Mouse (Mus musculus): ENCODE results near the gene Dkk3.

Dkk3 gene

DNA sequence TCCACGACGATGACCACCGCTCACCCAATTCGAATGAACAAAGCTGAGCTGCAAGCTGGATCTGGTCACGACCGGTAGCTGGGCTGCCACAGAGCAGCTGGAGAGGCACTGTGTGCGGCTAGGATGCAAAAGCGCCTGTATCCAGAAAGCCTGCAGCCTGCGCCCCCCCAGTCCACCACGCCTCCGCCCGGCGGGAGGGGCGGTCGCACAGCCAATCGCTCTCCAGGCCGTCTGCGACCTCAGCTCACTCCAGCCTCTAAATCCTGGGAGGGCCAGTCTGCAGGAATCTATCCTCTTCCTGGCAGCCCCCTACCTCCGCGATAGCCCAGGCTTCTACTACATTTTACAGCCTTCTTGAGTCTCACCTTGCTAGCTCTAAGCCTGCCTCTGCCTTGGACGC lies at the start of gene Dkk3:
Gene Dkk3 (minus strand): TSS at position 116 of the 400 bp plus-strand sequence.
- DNase-seq (ENCODE audit: low read depth, low spot score), result no peak

DNA sequence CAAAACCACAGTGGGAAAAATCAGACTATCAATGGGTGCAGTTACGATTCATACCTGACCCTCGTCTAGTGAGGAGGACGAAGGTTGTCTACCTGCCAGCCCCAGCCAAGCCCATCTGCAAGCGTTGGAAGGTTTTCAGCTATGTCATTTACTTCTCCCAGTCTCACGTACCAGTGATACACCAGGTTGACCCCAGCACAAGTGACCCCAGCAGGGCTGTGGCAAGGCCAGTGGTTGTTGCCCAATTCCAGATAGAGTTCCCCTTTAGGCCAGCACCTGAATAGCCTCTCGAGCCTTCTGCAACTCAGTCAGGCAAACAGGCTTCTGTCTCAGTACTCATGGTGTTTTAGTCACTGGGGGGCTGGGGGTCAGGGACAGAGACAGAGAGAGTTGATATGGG lies 48.9 kb upstream of the Dkk3 start:
- DNase-seq (ENCODE audit: low read depth, low spot score), result no peak

DNA sequence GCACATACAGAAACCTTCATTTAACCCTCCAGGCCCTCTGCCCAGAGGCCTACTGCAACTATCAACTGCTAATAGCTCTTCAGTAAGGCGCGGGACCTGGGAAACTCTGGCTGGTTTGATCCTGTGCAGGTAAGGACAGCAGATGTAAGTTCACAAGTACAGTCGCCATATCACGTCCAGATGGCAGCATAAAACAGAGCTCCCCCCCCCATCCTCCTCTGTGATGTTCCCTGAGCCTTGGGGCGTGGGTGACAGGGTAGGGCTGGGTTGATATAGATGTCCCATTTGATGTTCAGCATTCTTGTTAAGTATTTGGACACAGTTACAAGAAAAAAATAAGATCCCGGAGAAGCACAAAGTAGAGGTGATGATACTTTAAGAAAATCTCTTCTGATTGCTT lies 46.7 kb upstream of the Dkk3 start:
- DNase-seq (ENCODE audit: low read depth, low spot score), result no peak

DNA sequence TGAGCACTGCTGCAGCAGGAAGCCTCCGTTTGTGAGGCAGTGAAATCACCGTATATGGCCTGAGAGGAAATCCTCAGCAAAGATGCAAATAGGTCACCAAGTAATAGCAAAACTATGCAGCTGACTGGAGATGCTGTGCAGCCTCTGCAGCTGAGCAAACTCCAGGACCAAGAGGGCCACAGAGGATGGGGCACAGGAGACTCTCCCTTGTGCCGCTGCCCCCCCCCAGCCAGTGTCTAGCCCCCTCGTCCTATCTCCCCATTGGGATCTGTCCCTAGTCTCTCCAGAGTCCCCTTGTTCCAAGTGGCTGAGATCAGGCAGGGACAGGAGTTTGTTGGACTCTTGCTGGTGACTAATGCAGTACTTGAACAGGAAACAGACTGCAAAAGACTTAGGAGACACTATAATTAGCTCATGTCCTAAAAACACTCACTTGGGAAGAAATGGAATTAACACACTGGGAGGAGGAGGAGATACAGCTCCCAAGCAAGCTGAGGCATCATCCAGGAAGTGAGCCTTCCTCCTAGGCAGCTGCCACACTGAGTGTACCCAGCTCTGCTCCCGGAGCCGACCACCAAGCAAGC lies 45.6 kb upstream of the Dkk3 start:
- DNase-seq (ENCODE audit: low read depth, low spot score), result peak; percentile 36

DNA sequence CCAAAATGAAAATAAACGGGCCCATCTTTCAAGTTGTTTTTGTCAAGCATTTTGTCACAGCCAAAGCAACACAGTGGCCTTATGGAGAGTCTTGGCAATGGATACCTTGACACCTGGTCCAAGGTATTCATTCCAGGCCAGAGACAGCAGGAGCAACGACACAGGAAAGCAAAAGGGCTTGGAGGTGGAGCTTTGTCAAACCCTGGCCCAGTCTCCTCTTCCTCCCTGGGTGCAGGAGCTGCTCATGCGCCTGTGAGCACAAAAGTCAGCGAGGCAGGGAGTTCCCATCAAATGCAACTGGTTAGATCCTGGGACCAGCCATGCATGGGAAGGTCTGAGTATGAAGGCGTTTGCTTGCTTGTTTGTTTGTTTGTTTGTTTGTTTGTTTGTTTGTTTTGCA lies 45.1 kb upstream of the Dkk3 start:
- no peak for DNase-seq (ENCODE audit: low read depth, low spot score)

DNA sequence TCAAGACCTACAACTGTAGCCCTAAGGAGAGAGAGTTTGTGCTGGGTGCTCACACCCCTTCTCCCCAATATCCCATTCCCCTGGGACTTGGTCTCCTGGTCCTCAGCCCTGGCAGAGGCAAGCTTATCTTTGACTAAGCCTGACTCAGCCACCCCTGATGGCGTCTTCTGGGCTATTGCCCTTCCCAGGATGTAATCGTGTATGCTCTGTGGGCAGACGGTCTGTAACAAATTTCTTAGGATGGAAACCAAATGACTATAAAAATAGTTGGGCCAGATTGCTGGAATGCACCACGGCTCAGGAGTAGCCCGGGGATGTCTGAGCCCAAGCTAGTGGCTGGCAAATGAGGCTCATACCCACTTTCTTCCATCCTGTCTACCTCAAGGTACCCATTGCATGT lies 44.0 kb upstream of the Dkk3 start:
- no peak for DNase-seq (ENCODE audit: low read depth, low spot score)

DNA sequence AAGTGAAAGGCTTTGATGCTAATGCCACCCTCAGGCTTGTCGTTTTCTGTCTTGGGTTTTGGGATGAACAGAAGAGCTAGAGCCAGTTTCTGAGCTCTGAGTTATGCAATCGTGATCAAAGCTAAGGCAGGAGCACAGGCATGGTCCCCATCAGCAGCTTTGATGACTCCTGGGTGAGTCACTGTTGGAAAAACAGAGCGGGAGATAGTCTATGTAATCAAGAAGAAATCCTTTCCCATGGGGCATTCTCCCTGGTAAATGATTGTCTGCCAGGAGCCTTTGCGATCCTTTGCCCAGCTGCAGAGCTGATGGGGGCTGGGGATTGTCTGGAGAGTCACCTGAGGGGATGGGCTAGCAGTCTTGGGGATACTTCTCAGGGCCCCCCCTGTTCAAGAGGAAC lies 43.3 kb upstream of the Dkk3 start:
- no peak for DNase-seq (ENCODE audit: low read depth, low spot score)

DNA sequence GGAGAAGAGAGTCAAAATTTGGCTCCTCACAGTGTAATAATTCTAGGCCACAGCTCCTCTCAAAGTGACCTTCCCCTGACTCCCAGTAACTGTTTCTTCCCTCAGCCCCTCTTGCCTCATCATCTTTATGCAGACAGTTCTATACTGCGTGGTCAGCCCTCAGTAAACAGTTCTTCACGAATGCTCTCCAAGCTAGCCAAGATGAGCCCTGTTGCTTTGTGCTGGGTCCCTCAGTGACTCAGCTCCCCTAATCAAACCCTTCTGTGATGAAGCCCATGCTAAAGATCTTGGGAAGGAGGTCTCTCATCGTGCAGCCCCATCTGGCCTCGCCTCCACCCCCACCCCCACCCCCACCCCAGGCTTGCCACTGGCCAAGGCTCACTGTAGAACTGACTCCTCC lies 41.9 kb upstream of the Dkk3 start:
- no peak for DNase-seq (ENCODE audit: low read depth, low spot score)

DNA sequence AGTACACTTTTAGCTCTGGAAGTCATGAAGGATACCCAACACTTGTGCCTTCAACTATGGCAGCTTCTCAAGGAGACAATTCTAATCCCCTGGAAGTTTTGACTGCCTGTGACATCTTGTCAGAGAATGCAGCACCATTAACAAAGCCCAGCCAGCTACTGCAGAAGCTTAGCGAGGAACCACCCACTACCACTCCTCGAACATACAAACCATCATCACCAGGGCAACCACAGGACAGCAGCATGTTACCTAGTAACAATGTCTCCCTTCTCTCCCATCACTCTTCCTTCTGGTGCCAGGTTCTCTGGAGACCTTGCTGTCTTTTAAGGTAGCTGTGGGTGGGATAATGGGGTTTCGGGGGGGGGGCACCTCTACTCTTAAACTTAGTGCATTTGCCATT lies 40.5 kb upstream of the Dkk3 start:
- no peak for DNase-seq (ENCODE audit: low read depth, low spot score)

DNA sequence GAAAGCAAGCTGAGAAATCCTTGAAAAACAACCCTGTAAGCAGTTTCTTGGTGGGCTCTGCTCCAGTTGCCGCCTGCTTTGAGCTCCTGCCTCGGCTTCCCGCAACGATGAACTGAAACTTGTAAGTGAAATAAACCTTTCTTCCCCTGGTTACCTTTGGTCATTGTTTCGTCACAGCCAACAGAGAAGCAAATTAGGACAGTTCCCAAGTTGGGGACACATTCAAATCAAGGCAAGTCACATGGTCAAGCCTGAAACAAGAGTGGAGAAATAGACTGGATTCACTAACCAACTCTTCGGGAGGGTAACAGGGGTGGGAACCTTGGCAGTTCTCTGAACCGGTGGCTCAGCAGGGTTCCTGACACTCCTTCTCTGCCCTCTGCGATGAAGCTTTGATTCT lies 38.6 kb upstream of the Dkk3 start:
- no peak for DNase-seq (ENCODE audit: low read depth, low spot score)

DNA sequence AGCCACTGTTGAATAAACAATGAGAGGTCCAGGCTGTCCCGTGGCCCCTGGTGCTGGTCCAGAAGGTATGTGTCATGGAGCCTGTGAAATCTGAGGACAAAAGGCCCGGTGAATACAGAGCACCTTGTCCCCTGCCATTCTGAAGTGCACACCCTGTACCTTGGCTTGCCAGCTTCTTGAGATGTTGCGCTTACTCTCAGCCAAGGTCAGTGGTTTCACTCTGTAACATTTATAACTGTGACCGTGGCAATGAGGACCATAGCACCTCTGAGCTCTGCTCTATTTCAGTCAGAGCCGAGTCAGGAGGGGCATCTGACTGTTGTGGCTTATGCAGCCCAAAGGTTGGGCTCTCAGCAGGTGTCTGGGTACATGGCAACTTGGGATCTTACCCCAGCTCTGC lies 35.4 kb upstream of the Dkk3 start:
- no peak for DNase-seq (ENCODE audit: low read depth, low spot score)

DNA sequence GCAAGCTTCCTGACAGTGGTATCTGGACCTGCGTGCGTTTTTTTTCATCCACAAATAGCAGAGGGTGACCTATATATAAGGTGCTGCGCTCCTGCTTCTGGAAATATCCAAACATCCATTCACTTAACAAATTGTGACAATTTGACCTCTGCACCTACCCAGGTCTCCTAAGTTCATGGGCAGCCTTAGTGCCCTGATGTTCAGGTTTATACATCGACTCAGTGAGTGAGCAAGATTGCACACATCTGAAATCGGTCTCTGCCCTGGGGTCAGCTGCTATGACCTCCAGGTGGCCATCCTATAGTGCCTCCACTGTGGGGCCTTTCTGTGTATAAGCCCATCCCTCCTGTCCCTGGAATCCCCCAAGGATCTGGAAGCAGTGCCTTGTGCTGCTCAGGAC lies 33.9 kb upstream of the Dkk3 start:
- no peak for DNase-seq (ENCODE audit: low read depth, low spot score)

DNA sequence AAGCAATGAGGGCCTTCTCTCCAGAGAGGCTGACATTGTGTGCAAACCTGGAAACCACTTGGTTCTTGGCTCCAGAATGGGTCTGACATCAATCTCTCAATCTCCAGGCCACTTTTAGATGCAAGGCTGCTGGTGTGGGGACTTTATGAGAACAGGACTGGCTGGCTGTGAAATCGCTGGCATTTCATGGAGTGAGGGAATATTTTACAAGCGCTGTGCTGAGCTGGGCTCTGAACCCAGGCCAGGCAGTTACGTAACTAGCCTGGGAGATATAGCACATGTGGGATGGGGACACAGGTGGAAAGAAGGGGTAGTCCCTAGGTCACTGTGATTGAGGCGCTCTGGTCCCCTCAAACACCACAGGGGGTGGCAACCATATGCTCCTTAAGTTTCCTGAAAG lies 33.4 kb upstream of the Dkk3 start:
- DNase-seq (ENCODE audit: low read depth, low spot score), result no peak

DNA sequence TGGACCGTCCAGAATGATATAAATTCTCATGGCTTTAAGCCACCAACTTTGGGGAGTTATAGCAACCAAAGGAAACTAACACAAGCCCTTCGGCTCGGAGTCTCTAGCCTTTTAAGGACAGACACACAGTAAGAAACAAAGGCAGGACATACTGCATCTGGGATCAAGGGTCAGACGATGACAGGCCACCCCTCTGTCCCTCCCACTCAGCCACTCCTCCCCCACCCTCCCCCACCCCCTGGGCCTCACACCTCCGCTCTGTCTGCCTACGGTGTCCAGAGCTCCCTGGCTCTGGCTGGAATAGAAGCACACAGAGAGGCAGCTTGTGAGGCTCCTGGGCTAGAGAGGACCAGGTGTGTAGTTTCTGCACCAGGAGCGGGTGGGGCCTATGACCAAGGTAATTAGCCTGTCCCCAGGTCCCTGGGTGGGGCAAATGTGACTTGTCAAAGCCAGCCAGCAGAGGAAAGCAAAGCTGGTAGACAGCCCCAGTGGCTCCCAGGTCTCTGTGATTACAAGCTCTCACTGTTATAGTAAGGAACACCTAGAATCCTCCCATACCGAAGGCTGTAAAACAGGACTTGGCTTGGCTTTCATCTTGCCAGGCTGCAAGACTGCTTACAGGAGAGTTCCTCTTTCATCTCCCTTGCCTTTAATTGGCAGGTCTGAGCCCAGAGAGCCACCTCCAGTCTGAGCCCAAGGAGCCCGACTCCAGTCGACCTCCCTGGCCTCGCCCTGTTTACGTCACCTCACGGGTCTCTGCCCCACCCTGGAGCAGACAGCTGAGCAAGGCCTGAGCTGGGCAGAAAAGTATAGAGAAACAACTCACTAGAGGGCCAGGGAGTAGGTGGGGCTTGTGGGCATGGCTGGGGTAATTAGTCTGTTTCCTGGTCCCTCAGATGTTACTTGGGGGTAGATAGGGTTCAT lies 28.9 kb upstream of the Dkk3 start:
- DNase-seq (ENCODE audit: low read depth, low spot score), result no peak

DNA sequence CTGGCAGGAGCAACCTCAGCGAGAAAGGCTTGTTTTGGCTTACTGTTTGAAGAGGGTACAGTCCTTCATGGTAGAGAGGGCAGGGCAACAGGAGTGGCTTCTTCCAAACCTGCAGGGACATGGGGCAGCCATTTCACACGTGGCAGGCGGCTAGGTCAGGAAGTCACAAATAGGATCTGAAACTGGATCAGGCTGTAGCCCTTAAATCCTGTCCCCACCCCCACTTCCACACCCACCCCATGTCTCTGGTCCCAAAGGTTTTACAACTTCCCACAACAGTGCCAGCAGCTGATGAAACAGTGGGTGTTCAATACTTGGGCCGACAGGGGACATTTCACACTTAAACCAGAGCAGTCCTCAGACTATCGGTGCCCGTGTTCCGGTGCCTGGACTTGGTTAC lies 28.0 kb upstream of the Dkk3 start:
- DNase-seq (ENCODE audit: low read depth, low spot score), result no peak

DNA sequence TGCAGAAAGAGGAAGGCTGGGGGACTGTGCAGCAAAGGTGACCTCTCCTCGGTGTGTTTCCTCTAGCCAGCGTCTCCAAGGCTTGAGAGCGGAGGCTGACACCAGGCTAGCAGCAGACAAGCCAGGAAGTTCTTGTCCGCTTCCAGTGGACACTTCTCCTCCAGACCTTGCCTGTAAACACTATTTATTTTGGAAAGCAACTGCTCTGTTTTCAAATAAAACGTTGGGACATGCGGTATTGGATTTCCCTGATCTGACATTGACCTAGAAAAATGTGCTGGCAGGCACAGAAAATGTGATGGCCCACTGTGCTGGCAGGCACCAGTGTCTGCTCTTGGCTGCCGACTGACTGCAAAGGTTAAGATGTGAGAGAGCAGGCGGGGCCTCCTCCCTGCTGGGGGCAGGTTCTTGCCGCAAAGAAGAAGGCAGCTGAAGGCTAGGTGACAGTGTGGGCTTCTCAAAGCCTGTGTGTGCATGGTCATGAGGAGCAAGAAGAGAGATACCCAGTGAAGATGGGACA lies 26.4 kb upstream of the Dkk3 start:
- DNase-seq (ENCODE audit: low read depth, low spot score), result no peak

DNA sequence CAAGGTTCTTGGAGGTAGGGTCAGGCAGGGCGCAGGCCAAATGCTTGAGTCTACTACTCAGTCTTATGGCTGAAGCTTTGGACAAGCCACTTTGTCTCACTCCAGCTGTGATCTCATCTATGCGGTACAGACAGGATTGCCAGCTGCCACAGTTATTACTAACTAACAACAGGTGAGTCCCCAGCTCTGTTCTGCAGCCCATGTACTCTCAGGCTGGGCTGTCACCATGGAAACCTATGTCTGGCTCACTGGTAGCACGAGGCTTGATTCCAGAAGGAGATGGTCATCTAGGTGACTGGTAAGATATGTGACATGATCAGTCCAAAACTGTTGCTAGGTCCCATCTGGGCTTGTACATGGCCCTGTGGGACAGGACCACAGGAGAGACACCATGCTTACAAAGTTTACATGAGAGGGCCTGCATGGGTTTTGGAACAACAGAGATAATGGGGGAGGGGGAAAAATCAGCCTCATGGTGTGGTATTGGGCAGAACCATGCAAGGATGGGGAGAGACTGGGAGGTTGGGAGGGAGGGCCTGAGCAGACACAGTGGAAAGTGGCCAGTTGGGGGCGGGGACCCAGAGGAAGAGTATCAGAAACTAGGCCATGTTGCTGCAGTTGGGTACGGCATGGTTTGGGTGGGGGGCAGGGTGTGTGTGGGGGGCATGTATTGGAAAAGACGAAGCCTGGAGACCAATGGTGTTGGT lies 25.8 kb upstream of the Dkk3 start:
- no peak for DNase-seq (ENCODE audit: low read depth, low spot score)

DNA sequence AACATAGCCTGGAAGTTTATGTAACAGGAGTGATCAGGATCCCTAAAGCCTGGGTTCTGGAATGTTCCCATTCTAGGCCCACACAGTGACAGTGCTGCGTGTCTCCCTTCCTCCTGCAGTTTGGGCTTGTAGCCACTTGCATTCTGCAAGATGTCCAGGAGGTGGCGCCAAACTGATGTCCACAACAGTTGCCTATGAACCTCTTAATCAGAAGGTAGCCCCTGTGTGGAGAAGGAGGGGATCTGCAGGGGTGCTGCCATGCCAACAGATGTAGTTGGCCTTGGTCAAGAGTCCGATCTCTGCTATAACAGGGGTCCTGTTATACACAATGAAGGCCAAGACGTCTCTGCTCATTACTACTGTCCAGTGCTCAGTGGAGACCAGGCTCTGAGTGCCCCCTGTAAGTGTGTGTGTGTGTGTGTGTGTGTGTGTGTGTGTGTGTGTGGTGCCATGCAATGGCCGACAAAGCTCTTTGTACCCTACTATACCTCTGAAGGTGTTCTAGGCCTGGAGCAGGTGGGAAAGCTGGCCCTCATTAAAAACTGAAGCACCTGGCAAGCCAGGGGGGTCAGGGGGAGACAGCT lies 24.5 kb upstream of the Dkk3 start:
- peak; percentile 73 for DNase-seq (ENCODE audit: low read depth, low spot score)

DNA sequence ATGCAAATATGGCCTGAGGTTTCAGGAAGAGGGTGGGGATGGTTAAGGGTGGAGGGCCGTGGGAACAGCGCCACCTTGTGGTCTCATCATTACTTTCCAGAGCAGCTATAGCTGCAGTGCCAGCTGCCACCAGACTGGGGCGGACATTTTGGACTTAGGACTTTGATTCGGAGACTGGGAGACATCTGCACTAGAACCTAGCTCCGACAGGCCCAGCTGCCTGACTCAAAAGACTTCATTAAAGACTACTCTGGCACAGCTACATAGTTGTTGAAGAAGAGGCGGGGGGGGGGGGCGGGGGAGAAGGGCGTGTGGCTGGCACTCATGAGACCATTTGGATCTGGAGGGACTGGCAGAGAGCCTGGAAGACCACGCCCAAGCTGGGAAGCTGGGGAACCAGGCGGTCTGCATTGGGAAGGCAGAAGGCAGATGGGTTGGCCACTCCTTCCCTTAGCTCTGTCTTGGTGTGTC lies 21.4 kb upstream of the Dkk3 start:
- peak; percentile 70 for DNase-seq (ENCODE audit: low read depth, low spot score)

DNA sequence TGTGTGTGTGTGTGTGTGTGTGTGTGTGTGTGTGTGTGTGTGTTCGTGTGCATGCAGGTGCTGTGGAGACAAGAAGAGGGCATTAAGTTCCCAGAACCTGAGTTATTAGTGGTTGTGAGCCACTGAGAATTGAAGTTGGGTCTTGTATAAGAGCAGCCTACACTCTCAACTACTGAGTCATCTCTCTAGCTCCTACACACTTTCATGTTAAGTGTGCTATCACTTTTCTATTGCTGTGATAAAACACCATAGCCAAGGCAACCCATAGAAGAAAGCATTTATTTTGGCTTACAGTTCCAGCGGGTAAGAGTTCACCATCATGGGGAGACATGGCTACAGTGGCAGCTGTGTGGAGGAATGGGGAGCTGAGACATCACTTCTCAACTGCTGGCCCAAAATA lies 17.8 kb upstream of the Dkk3 start:
- DNase-seq (ENCODE audit: low read depth, low spot score), result no peak

DNA sequence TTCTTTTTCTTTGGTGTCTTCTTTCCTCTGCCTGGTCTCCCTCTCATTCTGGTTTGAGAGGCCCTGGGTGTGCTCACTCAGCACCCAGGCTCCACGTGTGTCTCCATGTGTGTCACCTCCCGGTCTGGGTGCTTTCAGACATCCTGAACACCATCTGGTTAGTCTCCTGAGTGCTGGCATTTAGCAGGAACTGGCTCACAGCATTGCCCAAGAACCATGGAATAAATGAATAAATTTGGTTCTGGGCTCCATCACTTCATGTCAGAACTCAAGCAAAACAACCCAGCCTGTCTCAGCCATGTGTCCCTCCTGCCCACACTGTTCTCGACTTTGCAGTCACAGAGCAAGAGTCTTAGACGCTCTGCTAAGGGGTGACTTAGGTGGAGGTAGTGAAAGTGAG lies 13.8 kb upstream of the Dkk3 start:
- DNase-seq (ENCODE audit: low read depth, low spot score), result no peak
